Mouse (Mus musculus) embryonic facial prominence, embryonic 13.5 days (tissue): ENCODE results near the gene Gm10721. TPM values are rescaled to one million over a fixed set of nuclear protein-coding genes. Genes with fewer than 3 reads are reported as not detected.
"Not testable (repeated sequence)": the region's sequence is repeated elsewhere in the genome, so short reads cannot be mapped to it uniquely, and the experiment has no call there.

Experiments used
- ATAC-seq: fragments of 200-750 bp; cut with Nextera tagmentation; 2 replicates; pipeline ENCODE4 v1.8.0; 2017; ENCODE audit warnings: low read depth; ENCODE audit not compliant: insufficient number of reproducible peaks, insufficient read depth, low FRiP score, low TSS enrichment
- H3K27ac ChIP-seq: fragments of 300-500 bp; sonication (generic); 2 replicates; pipeline ENCODE4 v1.5.1; 2015; ENCODE audit warnings: moderate library complexity, mild to moderate bottlenecking, inconsistent platforms
- H3K27me3 ChIP-seq: fragments of 300-500 bp; sonication (generic); 2 replicates; pipeline ENCODE4 v1.6.1; 2015; ENCODE audit warnings: mild to moderate bottlenecking, inconsistent platforms
- H3K36me3 ChIP-seq: fragments of 300-500 bp; sonication (generic); 2 replicates; pipeline ENCODE4 v1.6.1; 2015; ENCODE audit warnings: mild to moderate bottlenecking, inconsistent platforms
- H3K4me1 ChIP-seq: fragments of 300-500 bp; sonication (generic); 2 replicates; pipeline ENCODE4 v1.6.1; 2015; ENCODE audit warnings: inconsistent platforms
- H3K4me2 ChIP-seq: fragments of 300-500 bp; sonication (generic); 2 replicates; pipeline ENCODE4 v1.6.1; 2015; ENCODE audit warnings: moderate library complexity, mild to moderate bottlenecking, inconsistent platforms
- H3K4me3 ChIP-seq: fragments of 300-500 bp; sonication (generic); 2 replicates; pipeline ENCODE4 v1.5.1; 2015; ENCODE audit warnings: mild to moderate bottlenecking, inconsistent platforms
- H3K9ac ChIP-seq: fragments of 300-500 bp; sonication (generic); 2 replicates; pipeline ENCODE4 v1.6.1; 2015; ENCODE audit warnings: mild to moderate bottlenecking, inconsistent platforms
- H3K9me3 ChIP-seq: fragments of 300-500 bp; sonication (generic); 2 replicates; pipeline ENCODE4 v1.6.1; 2016; ENCODE audit warnings: inconsistent platforms
- WGBS: fragments of 180-500 bp; shearing (Covaris S2); methylation state at CpG from one replicate; pipeline ENCODE4 v1.1.7; 2015; ENCODE audit warnings: mixed read lengths; 5-methylcytosine and 5-hydroxymethylcytosine counted together
- microRNA-seq: library from miRNA; unstranded; fragments of <30 nt; microRNA quantifications from one replicate; pipeline ENCODE4, GENCODE M21; 2016
- polyA plus RNA-seq: library from polyadenylated mRNA; unstranded; fragments of >200 nt; fragmentation: Nextera tagmentation; extraction: Ambion mirVana; gene quantifications from 2 replicates; pipeline ENCODE4 v1.2.1, GENCODE M21; 2015

Gm10721 gene
- polyA plus RNA-seq, 1 experiment from 2014 or later = not detected

- H3K9me3 ChIP-seq, H3K27ac ChIP-seq, H3K4me2 ChIP-seq, H3K4me3 ChIP-seq, ATAC-seq, H3K4me1 ChIP-seq, H3K27me3 ChIP-seq, H3K9ac ChIP-seq, H3K36me3 ChIP-seq: not testable (repeated sequence)
- 70% methylated on average over 9 of the region's 9 CpGs for WGBS
Observed at GRCm38 (mm10) chr9:3027200-3027599, 14.3 kb downstream of the Gm10721 start.

- H3K9me3 ChIP-seq, H3K27me3 ChIP-seq, H3K27ac ChIP-seq, H3K4me2 ChIP-seq, H3K36me3 ChIP-seq, H3K9ac ChIP-seq, H3K4me3 ChIP-seq, ATAC-seq, H3K4me1 ChIP-seq: not testable (repeated sequence)
- WGBS = 68% methylated on average over 14 of the region's 16 CpGs
Observed at GRCm38 (mm10) chr9:3029276-3030000, 16.5 kb downstream of the Gm10721 start.

GRCm38 (mm10) chr9:3030677-3031318 is 17.9 kb downstream of the Gm10721 start:
- H3K9ac ChIP-seq, ATAC-seq, H3K4me1 ChIP-seq, H3K36me3 ChIP-seq, H3K27ac ChIP-seq, H3K4me3 ChIP-seq, H3K27me3 ChIP-seq, H3K4me2 ChIP-seq, H3K9me3 ChIP-seq: not testable (repeated sequence)
- WGBS = 66% methylated on average over 3 of the region's 10 CpGs

DNA sequence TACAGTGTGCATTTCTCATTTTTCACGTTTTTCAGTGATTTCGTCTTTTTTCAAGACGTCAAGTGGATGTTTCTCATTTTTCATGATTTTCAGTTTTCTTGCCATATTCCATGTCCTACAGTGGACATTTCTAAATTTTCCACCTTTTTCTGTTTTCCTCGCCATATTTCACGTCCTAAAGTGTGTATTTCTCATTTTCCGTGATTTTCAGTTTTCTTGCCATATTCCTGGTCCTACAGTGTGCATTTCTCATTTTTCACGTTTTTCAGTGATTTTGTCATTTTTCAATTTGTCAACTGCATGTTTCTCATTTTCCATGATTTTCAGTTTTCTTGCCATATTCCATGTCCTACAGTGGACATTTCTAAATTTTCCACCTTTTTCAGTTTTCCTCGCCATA is 21.4 kb downstream of the Gm10721 start, which contains the start of gene Gm17535:
TSS of gene Gm17535 (plus strand) at position 301 of the 400 bp plus-strand sequence.
- not testable (repeated sequence) for H3K9me3 ChIP-seq, H3K4me3 ChIP-seq, ATAC-seq, H3K4me1 ChIP-seq, H3K9ac ChIP-seq, H3K4me2 ChIP-seq, H3K27ac ChIP-seq, H3K36me3 ChIP-seq, H3K27me3 ChIP-seq
- WGBS = 47% methylated on average over 1 of the region's 8 CpGs

DNA sequence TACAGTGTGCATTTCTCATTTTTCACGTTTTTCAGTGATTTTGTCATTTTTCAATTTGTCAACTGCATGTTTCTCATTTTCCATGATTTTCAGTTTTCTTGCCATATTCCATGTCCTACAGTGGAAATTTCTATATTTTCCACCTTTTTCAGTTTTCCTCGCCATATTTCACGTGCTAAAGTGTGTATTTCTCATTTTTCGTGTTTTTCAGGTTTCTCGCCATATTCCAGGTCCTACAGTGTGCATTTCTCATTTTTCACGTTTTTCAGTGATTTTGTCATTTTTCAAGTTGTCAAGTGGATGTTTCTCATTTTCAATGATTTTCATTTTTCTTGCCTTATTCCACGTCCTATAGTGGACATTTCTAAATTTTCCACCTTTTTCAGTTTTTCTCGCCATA is 23.6 kb downstream of the Gm10721 start, which contains the start of gene Gm10715:
TSS of gene Gm10715 (plus strand) at position 301 of the 400 bp plus-strand sequence.
- not testable (repeated sequence) for H3K36me3 ChIP-seq, H3K4me1 ChIP-seq, H3K4me2 ChIP-seq, H3K27me3 ChIP-seq, H3K27ac ChIP-seq, H3K9ac ChIP-seq, H3K4me3 ChIP-seq, ATAC-seq, H3K9me3 ChIP-seq
- 73% methylated on average over 8 of the region's 8 CpGs for WGBS

DNA sequence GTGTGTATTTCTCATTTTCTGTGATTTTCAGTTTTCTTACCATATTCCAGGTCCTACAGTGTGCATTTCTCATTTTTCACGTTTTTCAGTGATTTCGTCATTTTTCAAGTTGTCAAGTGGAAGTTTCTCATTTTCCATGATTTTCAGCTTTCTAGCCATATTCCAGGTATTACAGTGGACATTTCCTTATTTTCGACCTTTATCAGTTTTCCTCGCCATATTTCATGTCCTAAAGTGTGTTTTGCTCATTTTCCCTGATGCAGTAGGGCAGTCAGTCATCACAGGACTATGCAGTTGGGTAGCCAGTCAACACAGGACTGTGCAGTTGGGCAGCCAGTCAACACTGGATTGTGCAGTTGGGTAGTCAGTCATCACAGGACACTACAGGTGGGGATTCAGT is 25.2 kb downstream of the Gm10721 start:
- not testable (repeated sequence) for H3K27me3 ChIP-seq, H3K4me3 ChIP-seq, H3K4me2 ChIP-seq, H3K27ac ChIP-seq, H3K9ac ChIP-seq, H3K36me3 ChIP-seq, H3K9me3 ChIP-seq, H3K4me1 ChIP-seq, ATAC-seq
- WGBS = 65% methylated on average over 4 of the region's 4 CpGs

Small RNA genes within 50 kb of the gene (microRNA-seq; reads per million reads assigned to microRNA genes)
- not detected for gene Mir101c

Other genes with a start within 250 kb of the Gm10721 start
- not detected in 2 replicates for gene Gm10722, start 12.2 kb upstream of the Gm10721 start, polyA plus RNA-seq
- not detected in 2 replicates for gene Gm11168, start 9.8 kb upstream of the Gm10721 start, polyA plus RNA-seq
- gene Gm10720, start 2.5 kb downstream of the Gm10721 start, polyA plus RNA-seq = not detected in 2 replicates
- not detected in 2 replicates for gene Gm10719, start 4.3 kb downstream of the Gm10721 start, polyA plus RNA-seq
- 1.5 TPM in 1 of 2 replicates, not detected in the other for gene Gm10718, start 10.4 kb downstream of the Gm10721 start, polyA plus RNA-seq
- not detected in 2 replicates for gene Gm10717, start 12.3 kb downstream of the Gm10721 start, polyA plus RNA-seq
- not detected in 2 replicates for gene Gm17535, start 21.5 kb downstream of the Gm10721 start, polyA plus RNA-seq
- gene Gm10715, start 23.7 kb downstream of the Gm10721 start, polyA plus RNA-seq = not detected in 2 replicates